Mouse (Mus musculus): ENCODE results near the gene Nfkb2.

- no peak for TF ChIP-seq CTCF (IDR thresholded peaks at IDR 0.05; ENCODE audit: extremely low read depth, insufficient read length, insufficient replicate concordance, low read depth, low read length)
- no peak for TF ChIP-seq POLR2A (IDR thresholded peaks at IDR 0.05; ENCODE audit: low read depth, low read length)
Measured at GRCm38 (mm10) chr19:46358381-46358780, 54.3 kb downstream of the Nfkb2 start.
